Mouse (Mus musculus) myocyte (in vitro differentiated cells): Measurements from ENCODE around the gene B3gntl1.

Experiments
- E2F4 ChIP-seq: IDR thresholded peaks from one replicate; pipeline ENCODE4 v1.6.1; 2011; ENCODE audit warnings: mild to moderate bottlenecking, control low read depth, moderate library complexity; ENCODE audit not compliant: insufficient read depth
- POLR2A ChIP-seq: IDR thresholded peaks from one replicate; pipeline ENCODE4 v1.6.1; 2011; ENCODE audit warnings: low read depth, mild to moderate bottlenecking, control low read depth, moderate library complexity; ENCODE audit not compliant: insufficient read length

DNA sequence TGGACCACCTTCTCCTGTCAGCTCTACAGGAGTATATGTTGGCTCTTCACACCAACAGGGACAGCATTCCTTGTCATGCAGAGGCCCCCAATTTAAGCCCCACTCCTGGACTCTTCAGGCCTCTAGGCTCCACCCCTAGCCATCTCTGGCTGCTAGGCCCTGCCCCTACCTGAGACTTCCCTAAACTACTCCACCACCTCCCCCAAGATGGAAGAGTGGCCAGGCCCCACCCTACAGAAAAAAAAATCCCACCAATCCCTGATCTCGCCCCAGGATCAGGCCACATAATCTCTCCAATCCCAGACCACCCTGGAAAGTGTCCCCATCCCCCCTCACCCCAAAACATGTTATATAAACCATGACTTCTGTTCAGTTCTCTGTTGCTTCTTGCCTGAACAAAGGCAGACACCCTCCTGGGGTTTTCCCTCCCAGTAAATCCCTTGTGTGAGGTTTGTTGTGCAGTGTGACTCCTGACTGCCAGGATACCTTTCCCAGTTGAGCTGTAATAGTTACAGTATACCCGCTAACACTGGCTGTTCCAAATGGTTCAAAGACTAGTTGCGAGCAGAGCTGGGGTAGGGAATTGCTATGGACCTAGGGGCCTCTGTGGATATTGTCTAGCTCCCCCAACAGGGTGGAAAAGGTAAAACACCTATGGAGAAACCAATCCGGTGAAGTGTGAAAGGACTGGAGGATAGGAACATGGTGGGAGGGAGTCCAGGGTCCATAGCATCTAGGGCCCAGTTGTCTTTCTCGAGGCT lies 22.5 kb upstream of the B3gntl1 start:
- no peak for TF ChIP-seq E2F4
- no peak for TF ChIP-seq POLR2A
